Mouse (Mus musculus): ENCODE data around the gene Stk16. TPM values are rescaled to one million over a fixed set of nuclear protein-coding genes. Genes with fewer than 3 reads are reported as not detected.

Stk16 gene
- total and polyA plus RNA-seq, 2 experiments from 2014 or later, result 57.4 to 90.1 TPM

DNA sequence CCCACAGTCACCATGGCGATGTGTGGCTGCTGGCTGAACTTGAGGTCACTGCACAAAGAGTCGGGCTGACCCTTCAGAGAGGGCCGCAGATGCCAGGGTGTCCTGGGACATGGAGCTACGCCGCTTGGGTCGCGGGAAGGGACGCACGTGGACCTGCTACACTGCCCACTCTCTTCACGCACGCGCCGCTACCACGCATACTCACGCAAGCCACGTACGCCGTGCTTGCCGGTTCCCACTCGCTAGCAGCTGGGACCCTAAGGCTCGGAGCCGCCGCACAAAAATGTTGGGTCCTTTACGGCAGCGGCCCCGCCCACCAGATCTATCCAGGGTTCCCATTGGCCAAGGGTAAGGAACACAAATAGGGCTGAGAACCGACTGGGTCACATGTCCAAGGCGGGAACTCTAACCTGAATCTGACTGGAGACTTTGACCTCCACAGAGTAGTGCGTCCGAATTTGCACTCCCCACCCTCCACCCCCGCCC, 30.5 kb upstream of the Stk16 start, which contains the start of gene Abcb6:
TSS of gene Abcb6 (minus strand) at position 288 of the 486 bp plus-strand sequence.
- peak within 1 kb of the TSS; percentile 55 for H3K4me3 ChIP-seq (ENCODE audit: low read depth, low read length)
- 0 out of 2 replicates have a peak, but pooled peaks have one; percentile 37 for TF ChIP-seq EP300 (IDR thresholded peaks at IDR 0.05; ENCODE audit: low read depth)
- TF ChIP-seq CTCF (IDR thresholded peaks at IDR 0.05; ENCODE audit: low read depth), result no peak
- peak within 1 kb of the TSS; percentile 27 for H3K9ac ChIP-seq (replicated peaks; ENCODE audit: low read depth, low read length)
- H3K27ac ChIP-seq (ENCODE audit: low read depth), result 0 out of 2 replicates have a peak within 1 kb of the TSS, but pooled peaks have one; percentile 8
- peak; percentile 91 for DNase-seq (ENCODE audit: low spot score)
- peak within 1 kb of the TSS; percentile 90 for H3K4me2 ChIP-seq (ENCODE audit: low read depth, low read length)
- ATAC-seq (ENCODE audit: insufficient read depth, low read depth), result peak; percentile 92
- H3K4me1 ChIP-seq (ENCODE audit: control insufficient read depth, insufficient read depth), result peaks cover 9% of the 10 kb centered on the region; the same call in 1 of the 2 replicates
- H3K27me3 ChIP-seq (ENCODE audit: control insufficient read depth, insufficient read depth, low read length), result no peaks in the 10 kb centered on the region
- H3K9me3 ChIP-seq (replicated peaks; ENCODE audit: control insufficient read depth, low read length), result no peaks in the 10 kb centered on the region
- H3K36me3 ChIP-seq (replicated peaks; ENCODE audit: control insufficient read depth, insufficient read depth, low read length), result peaks cover 50% of the 10 kb centered on the region
- under 1% methylated on average over 31 of the region's 31 CpGs for WGBS

DNA sequence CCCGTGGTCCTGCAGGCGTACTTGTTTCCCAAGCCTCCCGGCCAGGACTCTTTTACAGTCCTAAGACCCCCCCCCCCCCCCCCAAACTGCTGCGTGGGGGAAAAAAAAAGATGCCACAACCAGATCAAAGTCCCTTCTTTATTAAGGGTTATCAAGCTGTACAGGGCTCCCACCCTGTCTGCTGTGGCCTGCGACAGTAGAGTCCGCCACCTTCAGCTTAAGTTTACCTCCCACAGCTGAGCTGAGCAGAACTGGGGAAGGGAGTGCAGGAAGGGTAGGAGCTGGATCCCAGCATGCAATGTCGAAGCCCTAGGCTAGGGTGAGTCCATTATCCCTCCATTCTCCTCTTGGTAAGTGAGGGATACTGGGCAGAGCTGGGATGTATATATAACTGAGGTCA, 29.9 kb upstream of the Stk16 start:
- DNase-seq (ENCODE audit: low spot score) (no peak), ATAC-seq (ENCODE audit: insufficient read depth, low read depth) (no peak)
- Histone ChIP-seq H3K27me3 (ENCODE audit: control insufficient read depth, insufficient read depth, low read length) (no peaks in the 10 kb centered on the region), H3K4me1 (ENCODE audit: control insufficient read depth, insufficient read depth) (peaks cover 9% of the 10 kb centered on the region; the same call in 1 of the 2 replicates), H3K9me3 (replicated peaks; ENCODE audit: control insufficient read depth, low read length) (no peaks in the 10 kb centered on the region), H3K36me3 (replicated peaks; ENCODE audit: control insufficient read depth, insufficient read depth, low read length) (peaks cover 50% of the 10 kb centered on the region), H3K4me3 (ENCODE audit: low read depth, low read length) (no peak overlapping the region), H3K4me2 (ENCODE audit: low read depth, low read length) (peak overlapping the region; percentile 90), H3K9ac (replicated peaks; ENCODE audit: low read depth, low read length) (no peak overlapping the region), H3K27ac (ENCODE audit: low read depth) (no peak overlapping the region)
- 38% methylated on average over 6 of the region's 7 CpGs for WGBS
- no peak for TF ChIP-seq EP300 (IDR thresholded peaks at IDR 0.05; ENCODE audit: low read depth)
- no peak for TF ChIP-seq CTCF (IDR thresholded peaks at IDR 0.05; ENCODE audit: low read depth)

GRCm38 (mm10) chr1:75181377-75181870, 29.2 kb upstream of the Stk16 start:
- Histone ChIP-seq H3K4me3 (ENCODE audit: low read depth, low read length) (no peak overlapping the region), H3K9ac (replicated peaks; ENCODE audit: low read depth, low read length) (no peak overlapping the region), H3K36me3 (replicated peaks; ENCODE audit: control insufficient read depth, insufficient read depth, low read length) (peaks cover 55% of the 10 kb centered on the region), H3K27ac (ENCODE audit: low read depth) (no peak overlapping the region), H3K27me3 (ENCODE audit: control insufficient read depth, insufficient read depth, low read length) (no peaks in the 10 kb centered on the region), H3K4me1 (ENCODE audit: control insufficient read depth, insufficient read depth) (peaks cover 9% of the 10 kb centered on the region; the same call in 1 of the 2 replicates), H3K4me2 (ENCODE audit: low read depth, low read length) (no peak overlapping the region), H3K9me3 (replicated peaks; ENCODE audit: control insufficient read depth, low read length) (no peaks in the 10 kb centered on the region)
- TF ChIP-seq CTCF (IDR thresholded peaks at IDR 0.05; ENCODE audit: low read depth) (no peak), EP300 (IDR thresholded peaks at IDR 0.05; ENCODE audit: low read depth) (no peak)
- no peak for DNase-seq (ENCODE audit: low spot score)
- no peak for ATAC-seq (ENCODE audit: insufficient read depth, low read depth)
- 80% methylated on average over 4 of the region's 4 CpGs for WGBS

DNA sequence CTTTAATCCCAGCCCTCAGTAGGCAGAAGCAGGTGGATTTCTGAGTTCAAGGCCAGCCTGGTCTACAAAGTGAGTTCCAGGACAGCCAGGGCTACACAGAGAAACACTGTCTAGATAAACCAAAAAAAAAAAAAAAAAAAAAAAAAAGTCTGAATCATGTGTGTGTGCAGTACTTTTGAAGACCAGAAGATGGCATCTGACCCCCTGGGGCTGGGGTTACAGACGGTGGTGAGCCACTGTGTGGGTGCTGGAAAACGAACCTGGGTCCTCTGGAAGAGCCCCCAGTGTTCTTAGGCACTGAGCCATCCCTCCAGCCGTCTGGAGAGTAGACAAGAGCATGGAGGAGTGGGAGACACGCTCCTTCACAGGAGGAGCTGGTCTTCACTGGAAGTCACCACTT, 28.5 kb upstream of the Stk16 start:
- TF ChIP-seq EP300 (IDR thresholded peaks at IDR 0.05; ENCODE audit: low read depth) (no peak), CTCF (IDR thresholded peaks at IDR 0.05; ENCODE audit: low read depth) (no peak; the same call in 1 of the 2 replicates)
- 78% methylated on average over 4 of the region's 4 CpGs for WGBS
- Histone ChIP-seq H3K9ac (replicated peaks; ENCODE audit: low read depth, low read length) (no peak overlapping the region), H3K27me3 (ENCODE audit: control insufficient read depth, insufficient read depth, low read length) (no peaks in the 10 kb centered on the region), H3K4me1 (ENCODE audit: control insufficient read depth, insufficient read depth) (peaks cover 9% of the 10 kb centered on the region; the same call in 1 of the 2 replicates), H3K27ac (ENCODE audit: low read depth) (no peak overlapping the region), H3K36me3 (replicated peaks; ENCODE audit: control insufficient read depth, insufficient read depth, low read length) (peaks cover 61% of the 10 kb centered on the region), H3K9me3 (replicated peaks; ENCODE audit: control insufficient read depth, low read length) (no peaks in the 10 kb centered on the region), H3K4me3 (ENCODE audit: low read depth, low read length) (no peak overlapping the region), H3K4me2 (ENCODE audit: low read depth, low read length) (no peak overlapping the region)
- DNase-seq (ENCODE audit: low spot score) (no peak), ATAC-seq (ENCODE audit: insufficient read depth, low read depth) (no peak)

GRCm38 (mm10) chr1:75185495-75185894, 25.1 kb upstream of the Stk16 start:
- no peaks in the 10 kb centered on the region for H3K4me1 ChIP-seq (ENCODE audit: control insufficient read depth, insufficient read depth)
- ATAC-seq (ENCODE audit: insufficient read depth, low read depth) (no peak), DNase-seq (ENCODE audit: low spot score) (no peak)
- H3K27ac ChIP-seq (ENCODE audit: low read depth), result no peak overlapping the region
- peaks cover 67% of the 10 kb centered on the region for H3K36me3 ChIP-seq (replicated peaks; ENCODE audit: control insufficient read depth, insufficient read depth, low read length)
- H3K9me3 ChIP-seq (replicated peaks; ENCODE audit: control insufficient read depth, low read length), result no peaks in the 10 kb centered on the region
- no peak overlapping the region for H3K4me3 ChIP-seq (ENCODE audit: low read depth, low read length)
- 93% methylated on average over 11 of the region's 11 CpGs for WGBS
- H3K27me3 ChIP-seq (ENCODE audit: control insufficient read depth, insufficient read depth, low read length), result no peaks in the 10 kb centered on the region
- TF ChIP-seq CTCF (IDR thresholded peaks at IDR 0.05; ENCODE audit: low read depth), result no peak
- TF ChIP-seq EP300 (IDR thresholded peaks at IDR 0.05; ENCODE audit: low read depth), result no peak
- no peak overlapping the region for H3K9ac ChIP-seq (replicated peaks; ENCODE audit: low read depth, low read length)
- no peak overlapping the region for H3K4me2 ChIP-seq (ENCODE audit: low read depth, low read length)

DNA sequence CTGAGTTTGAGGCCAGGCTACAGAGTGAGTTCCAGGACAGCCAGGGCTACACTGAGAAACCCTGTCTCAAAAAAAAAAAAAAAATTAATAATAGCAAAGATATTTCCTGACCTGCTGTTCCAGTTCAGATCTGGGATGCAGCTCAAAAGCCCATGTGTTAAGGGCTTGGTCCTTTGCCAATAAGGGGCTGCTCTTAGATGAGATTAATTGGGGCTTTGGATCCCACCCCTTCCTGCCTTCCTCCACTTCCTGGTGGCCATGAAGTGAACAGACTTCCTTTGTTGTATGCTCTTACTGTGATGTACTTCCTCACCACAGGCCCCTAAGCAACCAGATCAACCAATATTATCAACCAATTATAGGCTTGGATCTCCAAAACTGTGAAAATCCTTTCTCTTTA, 23.5 kb upstream of the Stk16 start:
- no peak overlapping the region for H3K27ac ChIP-seq (ENCODE audit: low read depth)
- DNase-seq (ENCODE audit: low spot score) (no peak), ATAC-seq (ENCODE audit: insufficient read depth, low read depth) (no peak)
- H3K9ac ChIP-seq (replicated peaks; ENCODE audit: low read depth, low read length), result no peak overlapping the region
- H3K4me3 ChIP-seq (ENCODE audit: low read depth, low read length), result no peak overlapping the region
- no peak for TF ChIP-seq CTCF (IDR thresholded peaks at IDR 0.05; ENCODE audit: low read depth)
- H3K4me2 ChIP-seq (ENCODE audit: low read depth, low read length), result no peak overlapping the region
- H3K36me3 ChIP-seq (replicated peaks; ENCODE audit: control insufficient read depth, insufficient read depth, low read length), result peaks cover 59% of the 10 kb centered on the region
- H3K4me1 ChIP-seq (ENCODE audit: control insufficient read depth, insufficient read depth), result peaks cover 8% of the 10 kb centered on the region
- H3K27me3 ChIP-seq (ENCODE audit: control insufficient read depth, insufficient read depth, low read length), result no peaks in the 10 kb centered on the region
- H3K9me3 ChIP-seq (replicated peaks; ENCODE audit: control insufficient read depth, low read length), result no peaks in the 10 kb centered on the region

Data from heart, postnatal 0 days (tissue).